Mouse (Mus musculus) induced T-regulatory cell, adult 2 months (primary cell): ENCODE data around the gene Mmd.
"Not testable (repeated sequence)": the region's sequence is repeated elsewhere in the genome, so short reads cannot be mapped to it uniquely, and the experiment has no call there.

ENCODE experiments used
- DNase-seq: peaks from one replicate; pipeline ENCODE4 v3.0.0-alpha.2; 2012; ENCODE audit warnings: low read depth

The Mmd gene

GRCm38 (mm10) chr11:90249701-90250141 lies 465 bp downstream of the Mmd start:
- peak; percentile 58 for DNase-seq

- DNase-seq, result peak; percentile 60
Measured at GRCm38 (mm10) chr11:90250189-90250588, 933 bp downstream of the Mmd start.

- peak; percentile 52 for DNase-seq
Measured at GRCm38 (mm10) chr11:90250730-90251129, 1.5 kb downstream of the Mmd start.

- no peak for DNase-seq
Measured at GRCm38 (mm10) chr11:90251923-90252322, 2.7 kb downstream of the Mmd start.

- DNase-seq, result no peak
Measured at GRCm38 (mm10) chr11:90252366-90252765, 3.1 kb downstream of the Mmd start.

- DNase-seq, result no peak
Measured at GRCm38 (mm10) chr11:90254536-90254935, 5.3 kb downstream of the Mmd start.

GRCm38 (mm10) chr11:90255687-90256086 lies 6.4 kb downstream of the Mmd start:
- no peak for DNase-seq

GRCm38 (mm10) chr11:90256833-90257525 lies 7.7 kb downstream of the Mmd start:
- DNase-seq, result peak; percentile 41

- DNase-seq, result no peak
Measured at GRCm38 (mm10) chr11:90258321-90258927, 9.2 kb downstream of the Mmd start.

- DNase-seq, result no peak
Measured at GRCm38 (mm10) chr11:90259071-90259470, 9.8 kb downstream of the Mmd start.

GRCm38 (mm10) chr11:90259826-90260225 lies 10.6 kb downstream of the Mmd start:
- peak; percentile 75 for DNase-seq

GRCm38 (mm10) chr11:90264180-90264579 lies 14.9 kb downstream of the Mmd start:
- peak; percentile 87 for DNase-seq

- no peak for DNase-seq
Measured at GRCm38 (mm10) chr11:90265581-90265980, 16.3 kb downstream of the Mmd start.

GRCm38 (mm10) chr11:90268934-90269333 lies 19.7 kb downstream of the Mmd start:
- no peak for DNase-seq

GRCm38 (mm10) chr11:90269398-90270123 lies 20.3 kb downstream of the Mmd start:
- no peak for DNase-seq

- no peak for DNase-seq
Measured at GRCm38 (mm10) chr11:90270132-90270877, 21.0 kb downstream of the Mmd start.

GRCm38 (mm10) chr11:90274187-90274586 lies 24.9 kb downstream of the Mmd start:
- DNase-seq, result no peak

GRCm38 (mm10) chr11:90275663-90276062 lies 26.4 kb downstream of the Mmd start:
- no peak for DNase-seq

GRCm38 (mm10) chr11:90276150-90276549 lies 26.9 kb downstream of the Mmd start:
- no peak for DNase-seq

- DNase-seq, result no peak
Measured at GRCm38 (mm10) chr11:90276561-90276960, 27.3 kb downstream of the Mmd start.

GRCm38 (mm10) chr11:90280069-90280468 lies 30.8 kb downstream of the Mmd start:
- DNase-seq, result no peak

GRCm38 (mm10) chr11:90281943-90282342 lies 32.7 kb downstream of the Mmd start:
- not testable (repeated sequence) for DNase-seq
